Mouse (Mus musculus): ENCODE results near the gene Slc9b1. TPM values are rescaled to one million over a fixed set of nuclear protein-coding genes. Genes with fewer than 3 reads are reported as not detected.
A peak's percentile ranks its signal among the peaks of the same experiment; 100 is the strongest.

The Slc9b1 gene
- polyA plus RNA-seq, 1 experiment from 2014 or later = 0.17 TPM

GRCm38 (mm10) chr3:135397112-135397511 lies 49.3 kb downstream of the Slc9b1 start:
- ATAC-seq (ENCODE audit: insufficient read depth, low FRiP score, low TSS enrichment) = no peak
- no peak overlapping the region for H3K4me3 ChIP-seq (ENCODE audit: low read depth, low read length)
- no peak for DNase-seq (ENCODE audit: low spot score)

GRCm38 (mm10) chr3:135402201-135402658 lies 54.4 kb downstream of the Slc9b1 start:
- Histone ChIP-seq H3K4me3 (ENCODE audit: low read depth, low read length) (no peak overlapping the region), H3K4me1 (ENCODE audit: control insufficient read depth, insufficient read depth, low read length) (no peaks in the 10 kb centered on the region), H3K9me3 (ENCODE audit: control insufficient read depth, low read length) (no peaks in the 10 kb centered on the region), H3K27me3 (ENCODE audit: control insufficient read depth, insufficient read depth, low read length) (no peaks in the 10 kb centered on the region), H3K36me3 (ENCODE audit: control insufficient read depth, insufficient read depth, low read length) (no peaks in the 10 kb centered on the region), H3K4me2 (ENCODE audit: low read depth) (no peak overlapping the region), H3K27ac (ENCODE audit: low read depth, low read length) (no peak overlapping the region), H3K9ac (ENCODE audit: low read length) (no peak overlapping the region)
- peak; percentile 87 for DNase-seq (ENCODE audit: low spot score)
- ATAC-seq (ENCODE audit: insufficient read depth, low FRiP score, low TSS enrichment) = peak; percentile 80
- 18% methylated on average over 10 of the region's 10 CpGs for WGBS

More at GRCm38 (mm10) chr3:135397112-135397511, 49.3 kb downstream of the Slc9b1 start:
- no peaks in the 10 kb centered on the region for H3K36me3 ChIP-seq (ENCODE audit: control insufficient read depth, insufficient read depth, low read length)
- H3K4me1 ChIP-seq (ENCODE audit: control insufficient read depth, insufficient read depth, low read length) = 0 out of 2 replicates have a peak, but pooled peaks cover 2% of the 10 kb centered on the region
- H3K27me3 ChIP-seq (ENCODE audit: control insufficient read depth, insufficient read depth, low read length) = no peaks in the 10 kb centered on the region
- no peak overlapping the region for H3K9ac ChIP-seq (ENCODE audit: low read length)
- H3K27ac ChIP-seq (ENCODE audit: low read depth, low read length) = no peak overlapping the region
- H3K4me2 ChIP-seq (ENCODE audit: low read depth) = no peak overlapping the region
- H3K9me3 ChIP-seq (ENCODE audit: control insufficient read depth, low read length) = no peaks in the 10 kb centered on the region

DNA sequence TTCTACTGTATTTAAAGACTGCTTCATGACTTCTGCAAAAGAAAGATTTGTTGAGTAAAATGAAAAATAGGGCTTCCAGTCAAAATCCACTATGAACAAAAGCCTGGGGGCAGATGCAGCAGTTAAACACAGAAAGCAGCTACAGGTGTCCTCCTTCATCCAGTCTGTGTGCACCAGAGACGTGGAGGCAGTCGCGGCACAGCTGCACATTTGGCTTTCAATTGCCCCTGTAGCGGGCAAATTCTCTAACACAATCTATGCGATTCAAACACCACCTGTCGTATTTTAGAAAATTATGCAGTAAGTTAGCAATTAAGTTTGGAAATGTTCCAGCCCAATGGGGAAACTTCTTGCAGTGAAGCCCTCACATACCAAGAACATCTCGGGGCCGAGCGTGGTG lies 55.4 kb downstream of the Slc9b1 start:
- no peak overlapping the region for H3K4me3 ChIP-seq (ENCODE audit: low read depth, low read length)
- no peaks in the 10 kb centered on the region for H3K27me3 ChIP-seq (ENCODE audit: control insufficient read depth, insufficient read depth, low read length)
- no peak for ATAC-seq (ENCODE audit: insufficient read depth, low FRiP score, low TSS enrichment)
- WGBS = 88% methylated on average over 9 of the region's 9 CpGs
- no peak overlapping the region for H3K9ac ChIP-seq (ENCODE audit: low read length)
- H3K36me3 ChIP-seq (ENCODE audit: control insufficient read depth, insufficient read depth, low read length) = no peaks in the 10 kb centered on the region
- DNase-seq (ENCODE audit: low spot score) = no peak
- no peak overlapping the region for H3K4me2 ChIP-seq (ENCODE audit: low read depth)
- H3K27ac ChIP-seq (ENCODE audit: low read depth, low read length) = no peak overlapping the region
- no peaks in the 10 kb centered on the region for H3K9me3 ChIP-seq (ENCODE audit: control insufficient read depth, low read length)
- H3K4me1 ChIP-seq (ENCODE audit: control insufficient read depth, insufficient read depth, low read length) = no peaks in the 10 kb centered on the region

DNA sequence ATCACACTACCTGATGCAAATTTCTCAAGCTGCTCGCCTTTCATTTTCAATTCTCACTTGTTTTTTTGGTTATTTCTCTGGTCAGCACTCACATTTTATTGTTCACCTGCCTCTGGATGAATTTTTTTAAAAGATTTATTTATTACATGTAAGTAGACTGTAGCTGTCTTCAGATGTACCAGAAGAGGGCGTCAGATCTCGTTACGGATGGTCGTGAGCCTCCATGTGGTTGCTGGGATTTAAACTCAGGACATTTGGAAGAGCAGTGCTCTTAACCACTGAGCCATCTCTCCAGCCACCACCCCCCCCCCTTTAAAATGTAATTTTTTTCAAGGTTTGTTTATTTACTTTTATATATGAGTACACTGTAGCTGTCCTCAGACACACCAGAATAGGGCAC lies 56.0 kb downstream of the Slc9b1 start:
- H3K4me3 ChIP-seq (ENCODE audit: low read depth, low read length) = no peak overlapping the region
- H3K9me3 ChIP-seq (ENCODE audit: control insufficient read depth, low read length) = no peaks in the 10 kb centered on the region
- DNase-seq (ENCODE audit: low spot score) = no peak
- no peak overlapping the region for H3K4me2 ChIP-seq (ENCODE audit: low read depth)
- H3K27ac ChIP-seq (ENCODE audit: low read depth, low read length) = no peak overlapping the region
- WGBS = 84% methylated on average over 5 of the region's 5 CpGs
- ATAC-seq (ENCODE audit: insufficient read depth, low FRiP score, low TSS enrichment) = no peak
- H3K27me3 ChIP-seq (ENCODE audit: control insufficient read depth, insufficient read depth, low read length) = no peaks in the 10 kb centered on the region
- no peaks in the 10 kb centered on the region for H3K4me1 ChIP-seq (ENCODE audit: control insufficient read depth, insufficient read depth, low read length)
- H3K9ac ChIP-seq (ENCODE audit: low read length) = no peak overlapping the region
- no peaks in the 10 kb centered on the region for H3K36me3 ChIP-seq (ENCODE audit: control insufficient read depth, insufficient read depth, low read length)

DNA sequence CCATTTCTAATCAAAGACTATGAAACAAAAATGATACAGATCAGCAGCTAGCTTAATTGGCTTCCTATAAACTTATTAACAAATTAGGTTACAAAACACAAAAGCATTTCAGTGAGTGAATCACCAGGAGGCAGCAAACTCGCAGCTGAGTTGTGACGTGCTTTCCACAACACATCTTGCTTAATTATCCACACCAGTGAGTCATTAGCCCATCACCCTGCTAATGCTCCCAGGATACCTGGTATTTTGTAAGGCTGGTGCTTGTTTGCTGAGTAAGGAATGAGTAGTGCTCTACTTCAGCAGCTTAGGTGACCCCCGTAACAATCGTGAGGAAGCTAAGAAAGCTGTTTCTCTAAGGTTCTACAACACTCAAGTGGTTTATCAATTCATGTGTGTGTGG lies 56.8 kb downstream of the Slc9b1 start:
- DNase-seq (ENCODE audit: low spot score) = no peak
- Histone ChIP-seq H3K4me3 (ENCODE audit: low read depth, low read length) (no peak overlapping the region), H3K4me2 (ENCODE audit: low read depth) (no peak overlapping the region), H3K9me3 (ENCODE audit: control insufficient read depth, low read length) (no peaks in the 10 kb centered on the region), H3K36me3 (ENCODE audit: control insufficient read depth, insufficient read depth, low read length) (0 out of 2 replicates have a peak, but pooled peaks cover 3% of the 10 kb centered on the region), H3K27me3 (ENCODE audit: control insufficient read depth, insufficient read depth, low read length) (no peaks in the 10 kb centered on the region), H3K27ac (ENCODE audit: low read depth, low read length) (no peak overlapping the region), H3K9ac (ENCODE audit: low read length) (no peak overlapping the region), H3K4me1 (ENCODE audit: control insufficient read depth, insufficient read depth, low read length) (no peaks in the 10 kb centered on the region)
- ATAC-seq (ENCODE audit: insufficient read depth, low FRiP score, low TSS enrichment) = no peak
- 85% methylated on average over 4 of the region's 4 CpGs for WGBS

DNA sequence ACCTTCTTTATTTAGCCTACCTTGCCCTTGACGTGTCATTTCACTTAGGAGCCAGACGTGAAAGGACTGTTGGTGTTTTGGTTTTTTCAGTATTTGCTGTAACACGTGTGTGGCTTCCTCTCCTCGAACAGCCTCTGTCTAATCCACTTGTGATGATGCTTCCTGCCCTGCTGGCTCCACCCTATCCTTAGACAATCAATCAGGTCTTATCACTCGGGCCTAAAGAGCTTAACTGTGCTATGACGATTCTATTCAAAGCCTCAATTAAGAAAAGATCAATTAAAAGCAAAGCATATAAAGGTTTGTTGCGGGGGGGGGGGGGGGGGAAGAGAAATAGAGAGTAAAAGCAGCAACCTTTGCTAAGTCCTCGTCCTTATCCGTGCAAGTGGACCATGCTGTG lies 59.5 kb downstream of the Slc9b1 start:
- H3K4me2 ChIP-seq (ENCODE audit: low read depth) = no peak overlapping the region
- H3K27me3 ChIP-seq (ENCODE audit: control insufficient read depth, insufficient read depth, low read length) = no peaks in the 10 kb centered on the region
- DNase-seq (ENCODE audit: low spot score) (no peak), ATAC-seq (ENCODE audit: insufficient read depth, low FRiP score, low TSS enrichment) (no peak)
- no peak overlapping the region for H3K9ac ChIP-seq (ENCODE audit: low read length)
- H3K4me3 ChIP-seq (ENCODE audit: low read depth, low read length) = no peak overlapping the region
- peaks cover 2% of the 10 kb centered on the region; the same call in 1 of the 2 replicates for H3K4me1 ChIP-seq (ENCODE audit: control insufficient read depth, insufficient read depth, low read length)
- WGBS = 89% methylated on average over 9 of the region's 9 CpGs
- H3K9me3 ChIP-seq (ENCODE audit: control insufficient read depth, low read length) = no peaks in the 10 kb centered on the region
- 0 out of 2 replicates have a peak, but pooled peaks cover 6% of the 10 kb centered on the region for H3K36me3 ChIP-seq (ENCODE audit: control insufficient read depth, insufficient read depth, low read length)
- H3K27ac ChIP-seq (ENCODE audit: low read depth, low read length) = no peak overlapping the region

DNA sequence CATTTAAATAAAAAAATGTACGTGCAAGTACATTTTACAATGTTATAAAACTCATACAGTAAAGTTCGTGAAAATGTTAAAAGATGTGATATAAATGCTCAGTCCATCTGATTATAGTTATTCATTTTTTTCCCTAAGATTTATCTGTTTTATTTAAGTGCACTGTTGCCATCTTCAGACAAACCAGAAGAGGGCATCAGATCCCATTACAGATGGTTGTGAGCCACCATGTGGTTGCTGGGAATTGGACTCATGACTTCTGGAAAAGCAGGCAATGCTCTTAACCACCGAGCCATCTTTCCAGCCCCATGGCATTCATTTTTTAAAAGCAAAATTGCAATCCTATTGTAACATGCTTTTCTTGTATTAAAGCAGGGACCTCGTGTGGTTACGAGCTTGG lies 61.4 kb downstream of the Slc9b1 start:
- 0 out of 2 replicates have a peak, but pooled peaks cover 6% of the 10 kb centered on the region for H3K36me3 ChIP-seq (ENCODE audit: control insufficient read depth, insufficient read depth, low read length)
- ATAC-seq (ENCODE audit: insufficient read depth, low FRiP score, low TSS enrichment) (no peak), DNase-seq (ENCODE audit: low spot score) (no peak)
- H3K4me2 ChIP-seq (ENCODE audit: low read depth) = no peak overlapping the region
- H3K27ac ChIP-seq (ENCODE audit: low read depth, low read length) = no peak overlapping the region
- no peaks in the 10 kb centered on the region for H3K9me3 ChIP-seq (ENCODE audit: control insufficient read depth, low read length)
- H3K9ac ChIP-seq (ENCODE audit: low read length) = no peak overlapping the region
- peaks cover 5% of the 10 kb centered on the region; the same call in 1 of the 2 replicates for H3K4me1 ChIP-seq (ENCODE audit: control insufficient read depth, insufficient read depth, low read length)
- H3K27me3 ChIP-seq (ENCODE audit: control insufficient read depth, insufficient read depth, low read length) = no peaks in the 10 kb centered on the region
- WGBS = 95% methylated on average over 5 of the region's 5 CpGs
- no peak overlapping the region for H3K4me3 ChIP-seq (ENCODE audit: low read depth, low read length)

DNA sequence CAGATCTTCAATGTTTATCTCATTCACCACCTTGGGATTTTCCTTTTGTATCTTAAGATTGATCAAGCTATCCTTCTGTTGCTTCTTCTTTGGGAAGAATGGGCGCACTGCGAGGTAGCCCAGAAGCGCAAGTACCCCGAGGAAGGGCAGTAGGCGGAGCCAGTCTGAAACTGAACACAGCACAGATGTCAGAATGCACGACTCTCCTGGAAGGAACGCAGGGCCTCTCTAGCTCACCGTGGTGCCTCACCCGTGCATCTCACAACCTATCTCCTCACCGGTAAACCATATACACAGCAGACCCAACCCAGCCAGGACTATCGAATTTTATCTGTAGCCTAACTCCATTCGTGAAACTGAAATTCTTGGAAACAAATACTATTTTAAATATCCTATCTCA lies 63.2 kb downstream of the Slc9b1 start:
- Histone ChIP-seq H3K27ac (ENCODE audit: low read depth, low read length) (no peak overlapping the region), H3K9ac (ENCODE audit: low read length) (no peak overlapping the region), H3K27me3 (ENCODE audit: control insufficient read depth, insufficient read depth, low read length) (no peaks in the 10 kb centered on the region), H3K4me2 (ENCODE audit: low read depth) (no peak overlapping the region), H3K36me3 (ENCODE audit: control insufficient read depth, insufficient read depth, low read length) (0 out of 2 replicates have a peak, but pooled peaks cover 6% of the 10 kb centered on the region), H3K4me1 (ENCODE audit: control insufficient read depth, insufficient read depth, low read length) (peaks cover 5% of the 10 kb centered on the region; the same call in 1 of the 2 replicates), H3K9me3 (ENCODE audit: control insufficient read depth, low read length) (no peaks in the 10 kb centered on the region), H3K4me3 (ENCODE audit: low read depth, low read length) (no peak overlapping the region)
- WGBS = 91% methylated on average over 12 of the region's 12 CpGs
- no peak for DNase-seq (ENCODE audit: low spot score)
- no peak for ATAC-seq (ENCODE audit: insufficient read depth, low FRiP score, low TSS enrichment)

DNA sequence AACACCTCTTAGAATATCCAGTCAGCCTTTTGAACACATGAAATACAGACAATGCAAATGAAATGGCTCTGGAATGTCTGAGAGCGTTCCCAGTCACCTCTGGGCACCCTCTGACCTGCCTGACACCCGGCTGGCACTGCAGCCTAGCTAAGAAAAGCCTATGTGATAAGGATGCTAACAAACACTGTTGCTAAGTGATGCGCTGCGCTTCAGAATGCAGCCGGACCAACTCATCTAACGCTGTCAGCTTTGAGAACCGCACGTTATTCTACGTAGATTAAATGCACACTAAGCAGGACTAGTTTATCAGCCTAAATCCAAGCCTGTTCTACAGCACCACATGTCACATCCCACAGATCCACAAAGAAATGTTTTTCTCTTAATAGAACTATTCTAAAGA lies 64.0 kb downstream of the Slc9b1 start:
- 53% methylated on average over 9 of the region's 9 CpGs for WGBS
- peak; percentile 65 for ATAC-seq (ENCODE audit: insufficient read depth, low FRiP score, low TSS enrichment)
- Histone ChIP-seq H3K36me3 (ENCODE audit: control insufficient read depth, insufficient read depth, low read length) (0 out of 2 replicates have a peak, but pooled peaks cover 6% of the 10 kb centered on the region), H3K27ac (ENCODE audit: low read depth, low read length) (no peak overlapping the region), H3K9me3 (ENCODE audit: control insufficient read depth, low read length) (no peaks in the 10 kb centered on the region), H3K4me2 (ENCODE audit: low read depth) (no peak overlapping the region), H3K9ac (ENCODE audit: low read length) (no peak overlapping the region), H3K27me3 (ENCODE audit: control insufficient read depth, insufficient read depth, low read length) (no peaks in the 10 kb centered on the region), H3K4me1 (ENCODE audit: control insufficient read depth, insufficient read depth, low read length) (peaks cover 5% of the 10 kb centered on the region; the same call in 1 of the 2 replicates), H3K4me3 (ENCODE audit: low read depth, low read length) (no peak overlapping the region)
- DNase-seq (ENCODE audit: low spot score) = peak; percentile 53

All from neural tube, embryonic 11.5 days (tissue).